ENCODE assay signal across 9 mouse cellular contexts in the genomic region with DNA sequence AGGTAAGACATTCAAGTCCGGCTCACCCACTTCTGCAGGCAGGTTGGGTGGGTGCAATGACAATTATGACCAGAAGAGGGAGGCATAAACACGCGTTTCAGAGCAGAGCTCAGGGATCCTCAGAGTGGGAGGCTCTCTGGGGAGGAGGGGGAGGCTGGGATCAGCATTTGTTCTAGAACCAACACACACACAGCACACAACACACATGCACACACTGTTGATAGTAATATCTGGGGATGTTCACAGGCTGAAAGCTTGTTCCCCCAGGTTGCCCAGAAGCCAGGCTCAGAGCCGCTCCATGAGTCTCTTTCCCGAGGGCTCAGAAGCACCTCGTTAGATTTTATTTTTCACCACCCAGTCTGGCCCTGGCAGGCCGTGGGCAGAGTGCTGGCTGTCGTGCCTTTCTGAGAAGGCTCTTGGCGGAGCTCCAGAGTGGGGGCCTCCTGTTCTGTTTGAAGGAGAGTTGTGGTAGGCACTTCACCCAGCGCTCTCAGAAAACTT.
A peak's percentile ranks its signal among the peaks of the same experiment; 100 is the strongest.
DNase-seq lines count a peak whose midpoint lies in the region; ATAC-seq lines count a peak whose summit lies in the region.
"Had no signal": no experiment of that assay in that cellular context is flagged by ENCODE, and none has a peak within 500 bp of the region (broad histone marks: within the 10 kb centered on the region; RNA-seq: fewer than 3 reads in every experiment).

No protein-coding gene starts in this region.

- intact Hi-C loops in left cerebral cortex, postnatal 14 days (cut with DNase I) = loop anchor here (2.0 to 10.0 kb wide), 4 partner anchors 52 to 294 kb away; no protein-coding TSS in a partner anchor

- WGBS in liver, embryonic 12.5 days (ENCODE audit: insufficient replicate concordance) = 37% methylated on average over 10 of the region's 10 CpGs
- WGBS in intestine, embryonic 16.5 days = 30% methylated on average over 10 of the region's 10 CpGs
- 39% methylated on average over 10 of the region's 10 CpGs for WGBS in midbrain, embryonic 13.5 days

- H3K27me3 ChIP-seq in liver, embryonic 12.5 days (replicated peaks) = peaks cover 20% of the 10 kb centered on the region
- no peaks in the 10 kb centered on the region for H3K27me3 ChIP-seq in intestine, embryonic 16.5 days (replicated peaks; ENCODE audit: control insufficient read depth, insufficient read depth, low read length)
- 0 out of 2 replicates have a peak, but pooled peaks cover 3% of the 10 kb centered on the region for H3K27me3 ChIP-seq in midbrain, embryonic 13.5 days

- peak; percentile 62 for DNase-seq in liver
- DNase-seq in embryo, embryonic 9.5 days (ENCODE audit: extremely low spot score) = peak; percentile 74
- peak; percentile 31 to 62 for DNase-seq in gastrocnemius, postnatal 4 days (ENCODE audit: low spot score in 2 of 2)
- peak; percentile 94 to 95 for DNase-seq in left cerebral cortex, postnatal 14 days (ENCODE audit: low spot score in 2 of 2)
- peak; percentile 14 for DNase-seq in spleen, adult 12 weeks (ENCODE audit: low spot score)

- H3K9ac ChIP-seq in liver, embryonic 12.5 days = no peak overlapping the region
- H3K9ac ChIP-seq in intestine, embryonic 16.5 days (ENCODE audit: low read depth, low read length) = no peak overlapping the region
- no peak overlapping the region for H3K9ac ChIP-seq in midbrain, embryonic 13.5 days (replicated peaks)

- ATAC-seq in liver, embryonic 12.5 days = no peak
- ATAC-seq in intestine, embryonic 16.5 days = peak; percentile 71
- ATAC-seq in midbrain, embryonic 13.5 days = peak; percentile 82

- no peak overlapping the region for H3K4me3 ChIP-seq in liver, embryonic 12.5 days
- H3K4me3 ChIP-seq in intestine, embryonic 16.5 days (ENCODE audit: low read length) = no peak overlapping the region
- H3K4me3 ChIP-seq in midbrain, embryonic 13.5 days (replicated peaks) = no peak overlapping the region

- H3K36me3 ChIP-seq in liver, embryonic 12.5 days = no peaks in the 10 kb centered on the region
- H3K36me3 ChIP-seq in intestine, embryonic 16.5 days (ENCODE audit: control insufficient read depth, insufficient read depth, low read length) = no peaks in the 10 kb centered on the region
- no peaks in the 10 kb centered on the region for H3K36me3 ChIP-seq in midbrain, embryonic 13.5 days
- H3K36me3 ChIP-seq: G1E had no signal

- H3K27ac ChIP-seq in liver, embryonic 12.5 days = no peak overlapping the region
- H3K27ac ChIP-seq in intestine, embryonic 16.5 days (ENCODE audit: low read length) = no peak overlapping the region
- H3K27ac ChIP-seq in midbrain, embryonic 13.5 days = no peak overlapping the region

- no peak overlapping the region for H3K4me2 ChIP-seq in liver, embryonic 12.5 days
- H3K4me2 ChIP-seq in intestine, embryonic 16.5 days (ENCODE audit: low read depth, low read length) = no peak overlapping the region
- H3K4me2 ChIP-seq in midbrain, embryonic 13.5 days (replicated peaks) = no peak overlapping the region

- H3K9me3 ChIP-seq in liver, embryonic 12.5 days (replicated peaks) = no peaks in the 10 kb centered on the region
- H3K9me3 ChIP-seq in intestine, embryonic 16.5 days (ENCODE audit: control insufficient read depth, low read length) = no peaks in the 10 kb centered on the region
- H3K9me3 ChIP-seq in midbrain, embryonic 13.5 days = no peaks in the 10 kb centered on the region

- no peaks in the 10 kb centered on the region for H3K4me1 ChIP-seq in liver, embryonic 12.5 days
- 0 out of 2 replicates have a peak, but pooled peaks cover 3% of the 10 kb centered on the region for H3K4me1 ChIP-seq in intestine, embryonic 16.5 days (ENCODE audit: control insufficient read depth, insufficient read depth, low read length)
- H3K4me1 ChIP-seq in midbrain, embryonic 13.5 days (replicated peaks) = peaks cover 11% of the 10 kb centered on the region

Comparison
In these comparisons a context has a peak if more than half of its experiments do, and no peak if none do; other contexts are left out.
1. DNase-seq: peak in every context shown above with its lines; median percentile 94 in left cerebral cortex, postnatal 14 days; 74 in embryo, embryonic 9.5 days; 62 in liver; 46 in gastrocnemius, postnatal 4 days; 14 in spleen, adult 12 weeks.